Mouse (Mus musculus) erythroblast, embryonic 14.5 days (primary cell): Measurements from ENCODE around the gene Dcaf5.

ENCODE experiments used
- GATA1 ChIP-seq: IDR thresholded peaks from 2 replicates; pipeline ENCODE4 v1.6.1; 2012; ENCODE audit warnings: low read length, inconsistent platforms, mixed read lengths
- TAL1 ChIP-seq: IDR thresholded peaks from 3 replicates; pipeline ENCODE4 v1.6.1; 2012; ENCODE audit warnings: low read length, inconsistent platforms, mixed read lengths

GRCm38 (mm10) chr12:80470206-80470605 lies 33.8 kb upstream of the Dcaf5 start:
- TF ChIP-seq TAL1 = no peak
- no peak for TF ChIP-seq GATA1
